Mouse (Mus musculus) left cerebral cortex, postnatal 4 days (tissue): Measurements from ENCODE around the gene Qrfpr. TPM values are rescaled to one million over a fixed set of nuclear protein-coding genes. Genes with fewer than 3 reads are reported as not detected.
A peak's percentile ranks its signal among the peaks of the same experiment; 100 is the strongest.

Experiments used
- DNase-seq: peaks from one replicate; pipeline ENCODE4 v3.0.0-alpha.2; 2022
- intact Hi-C: fragments of 180-260 bp; cut with DNase I; formaldehyde crosslinking; loops from one replicate; pipeline ENCODE4 v1.15.1; 2025
- total RNA-seq, 2 experiments: library from RNA; stranded (reverse); gene quantifications; 2 replicates each; pipeline ENCODE4 v1.2.3; 2021

Qrfpr gene
- total RNA-seq = under 1 TPM; 0.66 to 0.83 TPM

- peak; percentile 5 for DNase-seq
- intact Hi-C loops = no loop called here
Measured at GRCm38 (mm10) chr3:36221743-36222682, at the start of gene Qrfpr. Gene Qrfpr (minus strand): TSS chr3:36222313.

GRCm38 (mm10) chr3:36263873-36264272, 41.8 kb upstream of the Qrfpr start:
- peak; percentile 3 for DNase-seq
- intact Hi-C loops = no loop called here

GRCm38 (mm10) chr3:36263265-36263664, 41.2 kb upstream of the Qrfpr start:
- intact Hi-C loops = no loop called here
- no peak for DNase-seq

- intact Hi-C loops = no loop called here
- no peak for DNase-seq
Measured at GRCm38 (mm10) chr3:36250585-36250984, 28.5 kb upstream of the Qrfpr start.

- intact Hi-C loops = no loop called here
- DNase-seq = no peak
Measured at GRCm38 (mm10) chr3:36248446-36248845, 26.3 kb upstream of the Qrfpr start.

GRCm38 (mm10) chr3:36229941-36230340, 7.8 kb upstream of the Qrfpr start:
- intact Hi-C loops = no loop called here
- DNase-seq = no peak

- no peak for DNase-seq
- intact Hi-C loops = no loop called here
Measured at GRCm38 (mm10) chr3:36227246-36227645, 5.1 kb upstream of the Qrfpr start.

- intact Hi-C loops = no loop called here
Measured at GRCm38 (mm10) chr3:36223361-36223760, 1.2 kb upstream of the Qrfpr start.

GRCm38 (mm10) chr3:36212758-36213157, 9.4 kb downstream of the Qrfpr start:
- intact Hi-C loops = no loop called here
- DNase-seq = no peak

More at GRCm38 (mm10) chr3:36223361-36223760, 1.2 kb upstream of the Qrfpr start:
- no peak for DNase-seq

GRCm38 (mm10) chr3:36210939-36211338, 11.2 kb downstream of the Qrfpr start:
- peak; percentile 12 for DNase-seq
- intact Hi-C loops = no loop called here

- DNase-seq = peak; percentile 28
- intact Hi-C loops = loop anchor here (2.0 kb wide), 1 partner anchor 233 kb away; no protein-coding TSS in a partner anchor
Measured at GRCm38 (mm10) chr3:36209776-36210555, 12.1 kb downstream of the Qrfpr start.

- DNase-seq = no peak
- intact Hi-C loops = loop anchor here (2.0 kb wide), 1 partner anchor 235 kb away; no protein-coding TSS in a partner anchor
Measured at GRCm38 (mm10) chr3:36207520-36208264, 14.4 kb downstream of the Qrfpr start.

- intact Hi-C loops = no loop called here
- no peak for DNase-seq
Measured at GRCm38 (mm10) chr3:36202932-36203331, 19.2 kb downstream of the Qrfpr start.

GRCm38 (mm10) chr3:36201098-36201497, 21.0 kb downstream of the Qrfpr start:
- intact Hi-C loops = no loop called here

GRCm38 (mm10) chr3:36189243-36189642, 32.9 kb downstream of the Qrfpr start:
- intact Hi-C loops = no loop called here
- DNase-seq = no peak

More at GRCm38 (mm10) chr3:36201098-36201497, 21.0 kb downstream of the Qrfpr start:
- no peak for DNase-seq

- no peak for DNase-seq
- intact Hi-C loops = no loop called here
Measured at GRCm38 (mm10) chr3:36186510-36186909, 35.6 kb downstream of the Qrfpr start.

- intact Hi-C loops = loop anchor here (2.0 kb wide), 1 partner anchor 313 kb away; no protein-coding TSS in a partner anchor
- DNase-seq = peak; percentile 60
Measured at GRCm38 (mm10) chr3:36181519-36181918, 40.6 kb downstream of the Qrfpr start.

- intact Hi-C loops = no loop called here
- DNase-seq = no peak
Measured at GRCm38 (mm10) chr3:36173761-36174160, 48.4 kb downstream of the Qrfpr start.

GRCm38 (mm10) chr3:36171348-36171747, 50.8 kb downstream of the Qrfpr start:
- intact Hi-C loops = no loop called here
- no peak for DNase-seq

GRCm38 (mm10) chr3:36170670-36171210, 51.4 kb downstream of the Qrfpr start:
- no peak for DNase-seq
- intact Hi-C loops = no loop called here
